ENCODE assay signal across 16 mouse cellular contexts in genomic region chr10:98686370-98686769, GRCm38 (mm10).
"Had no signal": no experiment of that assay in that cellular context is flagged by ENCODE, and none has a peak within 500 bp of the region (broad histone marks: within the 10 kb centered on the region; RNA-seq: fewer than 3 reads in every experiment).

No protein-coding gene starts in this region.

- H3K27me3 ChIP-seq: neural tube, embryonic 13.5 days; neural tube, embryonic 15.5 days; stomach, embryonic 15.5 days had no signal

- H3K36me3 ChIP-seq: neural tube, embryonic 13.5 days; neural tube, embryonic 15.5 days; stomach, embryonic 15.5 days had no signal

- H3K4me3 ChIP-seq: neural tube, embryonic 13.5 days; neural tube, embryonic 15.5 days; stomach, embryonic 15.5 days had no signal

- H3K4me2 ChIP-seq: neural tube, embryonic 13.5 days; neural tube, embryonic 15.5 days; stomach, embryonic 15.5 days had no signal

- H3K9me3 ChIP-seq: neural tube, embryonic 13.5 days; neural tube, embryonic 15.5 days; stomach, embryonic 15.5 days had no signal

- H3K27ac ChIP-seq: neural tube, embryonic 13.5 days; neural tube, embryonic 15.5 days; stomach, embryonic 15.5 days; stomach, postnatal 0 days had no signal

- DNase-seq: retina, postnatal 1 day; right cerebral cortex, adult 18-20 months; right cerebral cortex, postnatal 14 days; right cerebral cortex, postnatal 25 days; right cerebral cortex, postnatal 4 days; spleen, adult 18-20 months; thymus, adult 18-20 months; thymus, adult 2 months; thymus, postnatal 14 days; thymus, postnatal 25 days; thymus, postnatal 36 days; thymus, postnatal 4 days had no signal

- H3K9ac ChIP-seq: neural tube, embryonic 13.5 days; neural tube, embryonic 15.5 days; stomach, embryonic 15.5 days had no signal
